Mouse (Mus musculus) olfactory bulb, adult 2 months (tissue): Measurements from ENCODE around the gene Eya2. TPM values are rescaled to one million over a fixed set of nuclear protein-coding genes. Genes with fewer than 3 reads are reported as not detected.
"Not testable (repeated sequence)": the region's sequence is repeated elsewhere in the genome, so short reads cannot be mapped to it uniquely, and the experiment has no call there.

Experiments
- H3K27ac ChIP-seq: fragments of 200-500 bp; 2 replicates; pipeline ENCODE4 v1.5.1; 2012; ENCODE audit warnings: low read depth, low read length; ENCODE audit not compliant: insufficient read depth
- H3K4me1 ChIP-seq: fragments of 200-500 bp; 2 replicates; pipeline ENCODE4 v1.6.1; 2012; ENCODE audit warnings: low read length; ENCODE audit not compliant: control insufficient read depth, insufficient read depth
- H3K4me3 ChIP-seq: fragments of 200-500 bp; 2 replicates; pipeline ENCODE4 v1.5.1; 2012; ENCODE audit warnings: mild to moderate bottlenecking, low read depth, low read length, moderate library complexity; ENCODE audit not compliant: insufficient read depth
- CTCF ChIP-seq: fragments of 200-500 bp; IDR thresholded peaks from 2 replicates; pipeline ENCODE4 v1.5.1; 2012; ENCODE audit warnings: low read depth, mild to moderate bottlenecking, low read length, moderate library complexity; ENCODE audit not compliant: insufficient read depth
- POLR2A ChIP-seq: fragments of 200-500 bp; IDR thresholded peaks from 2 replicates; pipeline ENCODE4 v1.6.1; 2012; ENCODE audit warnings: mild to moderate bottlenecking, low read depth, low read length, moderate library complexity; ENCODE audit not compliant: insufficient read depth
- WGBS: fragments of 180-500 bp; shearing (Covaris S2); methylation state at CpG from one replicate; pipeline ENCODE4 v1.1.7; 2018; 5-methylcytosine and 5-hydroxymethylcytosine counted together
- polyA plus RNA-seq: library from polyadenylated mRNA; stranded (reverse); fragments of >200 nt; gene quantifications from 2 replicates; pipeline ENCODE4 v1.2.4, GENCODE M21; 2012; ENCODE audit warnings: low replicate concordance; ENCODE audit not compliant: missing spikeins, insufficient read depth, insufficient read length

Eya2 gene
- 352 TPM in 1 of 2 replicates, not detected in the other for polyA plus RNA-seq

DNA sequence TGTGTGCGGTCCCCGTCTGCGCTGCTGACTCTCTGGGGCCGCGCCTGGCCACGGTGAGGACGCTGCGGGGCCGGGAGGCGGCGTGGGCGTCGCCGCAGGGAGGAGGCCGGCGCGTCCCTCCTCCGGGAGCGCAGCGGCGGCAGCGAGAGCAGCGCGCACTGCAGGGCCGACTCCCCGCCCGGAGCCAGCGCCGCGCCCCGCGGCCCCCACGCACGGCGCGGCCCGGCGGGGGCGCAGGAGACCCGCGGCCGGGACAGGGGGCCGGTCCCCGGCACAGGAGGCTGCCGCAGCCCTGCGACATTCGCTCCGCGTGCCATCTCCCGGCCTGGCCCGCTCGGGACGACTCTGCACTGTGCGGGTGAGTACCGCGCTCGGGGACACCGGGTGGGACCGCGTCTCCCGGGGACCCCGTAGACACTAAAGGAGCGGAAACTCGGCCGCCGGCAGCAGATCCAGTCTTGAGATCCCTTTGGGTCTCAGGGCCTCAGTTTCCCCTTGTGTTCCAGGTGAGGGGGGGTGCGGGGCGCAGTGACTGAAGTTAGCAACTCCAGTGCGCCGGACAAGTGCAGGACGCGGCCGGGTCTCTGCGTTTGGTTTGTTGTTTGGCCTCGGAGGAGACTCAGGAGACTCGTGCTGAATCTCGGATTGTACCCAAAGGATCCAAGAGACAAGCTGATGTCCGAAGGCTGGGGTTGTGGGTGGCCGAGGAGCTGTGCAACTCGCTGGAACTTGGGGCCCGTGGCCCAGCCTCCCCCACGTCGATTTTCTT, at the start of gene Eya2:
Gene Eya2 (plus strand): TSS at position 126 of the 769 bp plus-strand sequence.
- no peak within 1 kb of the TSS for H3K27ac ChIP-seq
- under 1% methylated on average over 78 of the region's 83 CpGs for WGBS
- peaks cover 10% of the 10 kb centered on the region for H3K4me1 ChIP-seq
- H3K4me3 ChIP-seq, result peak within 1 kb of the TSS; percentile 50
- TF ChIP-seq POLR2A, result no peak
- no peak for TF ChIP-seq CTCF

DNA sequence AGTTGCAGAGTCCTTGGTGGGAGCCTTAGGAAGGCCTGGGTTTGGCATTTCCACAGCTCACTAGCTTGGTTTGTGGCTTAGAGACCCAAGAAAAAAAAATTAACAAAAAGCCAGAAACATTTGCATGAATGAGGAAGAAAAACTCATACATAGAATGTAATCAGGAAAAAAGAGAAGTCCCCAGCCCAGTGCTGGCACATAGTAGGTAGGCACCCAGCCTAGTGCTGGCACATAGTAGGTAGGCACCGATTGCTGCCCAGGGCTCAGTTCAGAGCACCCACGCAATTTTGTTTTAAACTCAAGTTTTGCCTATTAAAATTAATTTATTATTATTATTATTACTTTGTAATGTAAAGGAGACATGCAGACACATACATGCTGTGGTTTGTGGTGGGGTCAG, 49.1 kb upstream of the Eya2 start:
- no peaks in the 10 kb centered on the region for H3K4me1 ChIP-seq
- H3K4me3 ChIP-seq, result no peak overlapping the region
- 94% methylated on average over 2 of the region's 2 CpGs for whole genome bisulfite sequencing
- no peak overlapping the region for H3K27ac ChIP-seq
- TF ChIP-seq POLR2A, result no peak
- no peak for TF ChIP-seq CTCF

DNA sequence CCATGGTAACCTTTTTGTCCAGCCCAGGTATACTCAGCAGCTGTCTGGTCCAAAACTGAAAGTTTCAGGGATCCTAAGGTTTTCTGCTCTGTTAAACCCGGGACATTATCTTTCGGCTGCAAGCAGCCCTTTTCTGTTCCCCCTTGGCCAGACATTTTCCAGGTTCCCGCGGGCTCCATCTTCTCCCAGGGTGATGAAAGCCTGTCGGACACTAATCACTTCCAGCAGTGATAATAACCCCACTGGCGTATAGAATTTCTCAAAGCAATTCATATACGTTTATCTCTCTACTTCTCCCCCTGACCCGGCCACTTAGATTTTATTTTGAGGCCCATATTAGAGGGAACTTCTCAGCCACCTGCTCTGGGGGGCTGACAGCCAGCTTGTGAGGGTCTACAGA, 48.5 kb upstream of the Eya2 start:
- Histone ChIP-seq H3K4me1 (no peaks in the 10 kb centered on the region), H3K4me3 (no peak overlapping the region), H3K27ac (no peak overlapping the region)
- 85% methylated on average over 8 of the region's 8 CpGs for WGBS
- TF ChIP-seq CTCF, result no peak
- TF ChIP-seq POLR2A, result no peak

DNA sequence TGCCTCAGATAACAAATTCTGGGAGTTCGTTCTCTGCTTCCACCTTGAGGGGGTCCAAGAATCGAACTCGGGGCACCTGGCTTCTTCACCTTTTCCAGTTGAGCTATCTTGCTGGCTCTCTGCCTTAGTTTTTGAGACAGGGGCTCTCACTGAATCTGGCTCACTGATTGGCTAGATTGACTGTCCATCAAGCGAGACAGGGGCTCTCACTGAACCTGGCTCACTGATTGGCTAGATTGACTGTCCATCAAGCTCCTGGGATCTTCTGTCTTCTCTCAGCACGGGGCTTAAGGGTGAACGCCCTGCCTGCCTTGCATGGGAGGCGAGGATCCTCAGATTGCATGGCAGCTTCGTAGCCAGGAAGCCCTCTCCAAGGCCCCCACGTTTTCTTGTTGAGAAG, 47.4 kb upstream of the Eya2 start:
- no peaks in the 10 kb centered on the region for H3K4me1 ChIP-seq
- no peak overlapping the region for H3K4me3 ChIP-seq
- no peak for TF ChIP-seq CTCF
- TF ChIP-seq POLR2A, result no peak
- WGBS, result 71% methylated on average over 9 of the region's 9 CpGs
- H3K27ac ChIP-seq, result no peak overlapping the region

DNA sequence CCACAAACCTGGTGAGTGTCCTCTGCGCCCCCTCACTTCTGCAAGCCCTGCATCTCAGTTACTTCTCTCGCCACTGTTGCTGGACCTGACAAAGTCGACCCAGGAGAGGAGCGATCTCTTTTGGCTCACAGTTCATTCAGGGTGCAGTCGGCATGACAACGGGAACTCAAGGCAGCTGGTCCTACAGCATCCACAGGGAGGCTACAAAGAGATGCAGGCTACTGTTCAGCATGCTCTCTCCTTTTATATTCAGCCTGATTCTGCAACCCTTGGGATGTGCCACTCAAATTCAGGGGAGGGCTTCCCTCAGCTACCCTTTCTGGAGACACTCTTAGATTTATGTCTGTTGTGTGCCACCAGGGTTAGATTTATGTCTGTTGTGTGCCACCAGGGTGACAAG, 46.2 kb upstream of the Eya2 start:
- TF ChIP-seq CTCF (no peak), POLR2A (no peak)
- WGBS, result 45% methylated on average over 6 of the region's 6 CpGs
- no peak overlapping the region for H3K4me3 ChIP-seq
- no peak overlapping the region for H3K27ac ChIP-seq
- H3K4me1 ChIP-seq, result no peaks in the 10 kb centered on the region

DNA sequence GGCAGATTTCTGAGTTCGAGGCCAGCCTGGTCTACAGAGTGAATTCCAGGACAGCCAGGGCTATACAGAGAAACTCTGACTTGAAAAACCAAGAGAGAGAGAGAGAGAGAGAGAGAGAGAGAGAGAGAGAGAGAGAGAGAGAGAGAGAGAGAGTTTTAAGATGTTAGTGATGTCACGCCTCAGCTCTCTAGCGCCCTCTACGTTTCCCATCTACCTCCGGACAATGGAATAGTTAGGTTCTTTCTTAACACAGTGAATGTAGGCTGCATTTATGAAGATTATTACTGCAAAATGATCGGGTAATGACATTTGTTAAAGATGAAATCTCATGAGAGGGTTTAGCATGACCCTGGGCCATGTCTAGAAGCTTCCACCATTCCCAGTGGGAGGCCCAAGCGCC, 44.4 kb upstream of the Eya2 start:
- H3K27ac ChIP-seq, H3K4me3 ChIP-seq, H3K4me1 ChIP-seq: not testable (repeated sequence)
- WGBS, result 80% methylated on average over 7 of the region's 7 CpGs

DNA sequence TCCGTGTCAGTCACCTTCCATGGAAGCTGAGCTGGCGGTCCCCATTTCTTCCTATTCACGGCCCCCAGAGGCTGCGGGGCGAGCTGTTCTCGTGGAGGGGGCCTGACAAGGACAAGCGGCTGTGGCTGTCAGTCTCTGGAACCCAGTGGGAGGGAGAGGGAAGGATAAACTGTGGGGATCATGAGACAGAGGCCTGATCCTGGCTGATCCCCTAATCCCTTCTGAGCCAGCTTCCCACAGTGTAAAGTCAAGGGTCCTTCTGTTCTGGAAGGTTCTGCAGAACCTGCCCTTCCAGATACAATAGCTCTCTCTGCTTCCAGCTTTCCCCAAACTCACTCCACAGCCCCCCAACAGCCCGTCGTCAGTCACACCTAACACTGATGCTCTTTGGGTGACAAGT, 40.8 kb upstream of the Eya2 start:
- TF ChIP-seq POLR2A (no peak), CTCF (no peak)
- H3K4me3 ChIP-seq, result no peak overlapping the region
- WGBS, result 75% methylated on average over 9 of the region's 9 CpGs
- no peaks in the 10 kb centered on the region for H3K4me1 ChIP-seq
- no peak overlapping the region for H3K27ac ChIP-seq

DNA sequence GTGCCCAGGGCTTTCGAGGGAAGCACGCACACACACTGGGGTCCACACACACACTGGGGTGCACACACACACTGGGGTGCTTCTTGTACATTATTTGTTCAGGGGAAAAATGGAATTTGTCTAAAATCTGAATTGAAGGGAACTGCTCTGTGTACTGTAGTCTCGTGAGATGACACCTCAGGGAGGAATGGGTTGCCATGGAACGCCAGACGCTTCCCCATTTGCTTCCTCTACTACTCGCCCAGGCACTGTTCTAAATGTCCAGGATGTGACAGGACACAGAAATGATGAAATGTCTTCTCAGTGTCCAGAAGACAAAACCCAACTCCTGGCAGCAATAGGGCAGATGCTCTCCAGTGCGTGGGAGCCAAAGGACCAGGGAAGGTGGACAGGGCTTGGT, 37.6 kb upstream of the Eya2 start:
- Histone ChIP-seq H3K27ac (no peak overlapping the region), H3K4me3 (no peak overlapping the region), H3K4me1 (no peaks in the 10 kb centered on the region)
- TF ChIP-seq POLR2A (no peak), CTCF (no peak)
- WGBS, result 92% methylated on average over 7 of the region's 7 CpGs

DNA sequence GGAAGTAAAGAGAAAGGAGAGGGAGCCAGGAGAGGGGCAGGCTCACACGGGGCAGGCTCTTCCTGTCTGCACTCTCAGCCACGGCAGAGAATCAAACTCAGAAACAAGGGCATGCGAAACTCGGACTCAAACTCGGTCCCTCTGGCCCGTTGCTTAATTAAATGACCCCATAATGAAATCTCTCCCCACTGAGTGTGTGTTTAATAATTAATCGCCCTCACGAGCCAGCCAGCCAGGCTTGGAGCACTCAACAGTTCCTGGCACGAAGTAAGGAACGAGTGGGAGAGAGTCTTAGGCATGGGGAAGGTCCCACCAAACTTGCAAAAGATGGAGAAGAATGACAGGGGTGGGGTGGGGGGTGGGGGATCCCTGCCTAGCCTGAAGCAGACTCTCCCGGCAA, 35.9 kb upstream of the Eya2 start:
- 52% methylated on average over 11 of the region's 11 CpGs for WGBS
- no peak overlapping the region for H3K27ac ChIP-seq
- no peak overlapping the region for H3K4me3 ChIP-seq
- no peak for TF ChIP-seq CTCF
- TF ChIP-seq POLR2A, result no peak
- peaks cover 8% of the 10 kb centered on the region for H3K4me1 ChIP-seq

DNA sequence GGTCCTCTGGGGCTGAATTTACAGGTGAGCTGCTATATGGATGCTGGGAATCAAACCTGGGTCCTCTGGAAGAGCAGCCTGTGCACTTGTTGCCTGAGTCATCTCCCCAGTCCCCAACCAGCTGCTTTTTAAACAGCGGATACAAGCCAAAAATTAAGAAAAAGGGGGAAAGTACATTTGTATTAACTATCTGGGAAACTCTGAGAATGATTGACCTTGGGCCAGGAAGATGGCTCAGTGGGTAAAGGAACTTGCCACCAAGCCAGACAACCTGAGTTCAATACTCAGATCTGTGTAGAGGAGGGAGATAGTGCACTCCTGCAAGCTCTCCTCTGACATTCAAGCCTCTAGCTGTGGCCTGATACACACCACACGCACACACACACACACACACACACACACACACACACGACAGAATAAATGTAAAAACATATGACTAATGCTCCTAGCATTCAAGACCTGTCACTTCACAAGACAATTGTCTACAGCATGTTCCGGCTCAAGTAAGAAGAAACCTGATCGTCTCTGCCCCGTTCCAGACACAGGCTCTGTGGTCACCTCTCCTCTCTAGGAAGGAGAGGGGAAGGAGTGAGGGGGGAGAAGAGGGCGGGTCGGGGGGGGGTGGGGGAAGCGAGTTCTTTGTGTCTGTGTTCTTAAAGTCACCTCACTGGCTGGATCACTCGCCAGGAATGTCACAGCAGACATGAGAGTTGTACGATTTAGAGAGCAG, 35.2 kb upstream of the Eya2 start:
- peaks cover 8% of the 10 kb centered on the region for H3K4me1 ChIP-seq
- TF ChIP-seq CTCF, result no peak
- TF ChIP-seq POLR2A, result no peak
- no peak overlapping the region for H3K4me3 ChIP-seq
- WGBS, result 57% methylated on average over 11 of the region's 11 CpGs
- no peak overlapping the region for H3K27ac ChIP-seq
